Mouse (Mus musculus) myocyte (in vitro differentiated cells): Measurements from ENCODE around the gene Atf6b.

ENCODE experiments used
- POLR2A ChIP-seq: IDR thresholded peaks from one replicate; pipeline ENCODE4 v1.6.1; 2011; ENCODE audit warnings: low read depth, mild to moderate bottlenecking, control low read depth, moderate library complexity; ENCODE audit not compliant: insufficient read length
- REST ChIP-seq: IDR thresholded peaks from one replicate; pipeline ENCODE4 v1.6.1; 2011; ENCODE audit warnings: mild to moderate bottlenecking, control low read depth, moderate library complexity; ENCODE audit not compliant: insufficient read depth, insufficient read length
- SRF ChIP-seq: IDR thresholded peaks from one replicate; pipeline ENCODE4 v1.6.1; 2011; ENCODE audit warnings: low read depth; ENCODE audit not compliant: control insufficient read depth, insufficient read length
- TCF12 ChIP-seq: IDR thresholded peaks from one replicate; pipeline ENCODE4 v1.6.1; 2011; ENCODE audit warnings: mild to moderate bottlenecking, control low read depth; ENCODE audit not compliant: poor library complexity, insufficient read depth, severe bottlenecking
- TCF3 ChIP-seq: IDR thresholded peaks from one replicate; pipeline ENCODE4 v1.6.1; 2011; ENCODE audit warnings: low read depth, control low read depth; ENCODE audit not compliant: insufficient read length
- USF1 ChIP-seq: IDR thresholded peaks from one replicate; pipeline ENCODE4 v1.6.1; 2011; ENCODE audit warnings: low read depth, mild to moderate bottlenecking, control low read depth, moderate library complexity

DNA sequence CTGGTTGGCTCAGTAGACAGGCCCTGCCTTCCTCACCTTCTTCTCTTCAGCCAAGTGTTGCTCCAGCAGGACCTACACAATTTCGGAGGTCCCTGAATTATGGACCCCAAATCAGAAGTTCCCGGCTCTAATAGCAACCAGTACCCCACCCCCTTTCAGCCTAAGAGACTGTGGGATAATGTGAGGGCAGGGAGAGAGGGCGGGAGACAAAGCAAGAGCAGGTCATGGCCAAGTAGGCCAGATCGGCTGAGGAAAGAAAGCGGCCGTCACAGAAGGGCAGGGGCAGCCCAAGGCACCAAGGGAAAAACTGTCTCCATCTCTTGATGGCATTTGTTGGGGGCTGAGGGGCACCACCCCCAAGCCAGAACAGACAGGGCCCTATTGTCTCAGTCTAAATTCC is 31.1 kb upstream of the Atf6b start, which contains the start of gene Egfl8:
- no peak for TF ChIP-seq TCF3
- no peak for TF ChIP-seq TCF12
- no peak for TF ChIP-seq REST
- no peak for TF ChIP-seq POLR2A
- no peak for TF ChIP-seq SRF
- no peak for TF ChIP-seq USF1
